Mouse (Mus musculus) stomach, postnatal 0 days (tissue): ENCODE measurements at regions not wholly inside any gene's neighbourhood (a gene's known extent, or its start where the extent isn't known, plus 50 kb on each side); places are given as distances from the start of the nearest gene placed in this dataset.

Experiments
- ATAC-seq: fragments of 200-750 bp; cut with Nextera tagmentation; 2 replicates; pipeline ENCODE4 v1.8.0; 2017; ENCODE audit not compliant: low FRiP score, low TSS enrichment
- DNase-seq: peaks from one replicate; pipeline ENCODE4 v3.0.0-alpha.2; 2016; ENCODE audit warnings: low spot score
- H3K27ac ChIP-seq: fragments of 300-500 bp; sonication (generic); replicated peaks from 2 replicates; pipeline ENCODE4 v1.5.1; 2014; ENCODE audit warnings: mild to moderate bottlenecking, control low read depth
- H3K27me3 ChIP-seq: fragments of 300-500 bp; sonication (generic); 2 replicates; pipeline ENCODE4 v1.6.1; 2014; ENCODE audit warnings: low read length; ENCODE audit not compliant: control insufficient read depth, insufficient read depth
- H3K36me3 ChIP-seq: fragments of 300-500 bp; sonication (generic); 2 replicates; pipeline ENCODE4 v1.6.1; 2014; ENCODE audit warnings: low read length, mixed read lengths; ENCODE audit not compliant: control insufficient read depth, insufficient read depth
- H3K4me1 ChIP-seq: fragments of 300-500 bp; sonication (generic); replicated peaks from 2 replicates; pipeline ENCODE4 v1.6.1; 2014; ENCODE audit warnings: antibody characterized with exemption; ENCODE audit not compliant: control insufficient read depth, insufficient read depth
- H3K4me2 ChIP-seq: fragments of 300-500 bp; sonication (generic); replicated peaks from 2 replicates; pipeline ENCODE4 v1.6.1; 2014; ENCODE audit warnings: low read depth, mild to moderate bottlenecking, control low read depth, moderate library complexity
- H3K4me3 ChIP-seq: fragments of 300-500 bp; sonication (generic); 2 replicates; pipeline ENCODE4 v1.5.1; 2014; ENCODE audit warnings: low read depth, low read length, control low read depth
- H3K9ac ChIP-seq: fragments of 300-500 bp; sonication (generic); 2 replicates; pipeline ENCODE4 v1.6.1; 2014; ENCODE audit warnings: mild to moderate bottlenecking, low read length, control low read depth, mixed read lengths
- H3K9me3 ChIP-seq: fragments of 300-500 bp; sonication (generic); 2 replicates; pipeline ENCODE4 v1.6.1; 2016; ENCODE audit warnings: low read length; ENCODE audit not compliant: control insufficient read depth
- CTCF ChIP-seq: IDR thresholded peaks from 2 replicates; pipeline ENCODE4 v1.5.1; 2016; ENCODE audit warnings: antibody characterized with exemption, low read depth, mild to moderate bottlenecking, moderate library complexity
- EP300 ChIP-seq: optimal IDR thresholded peaks from 2 replicates; pipeline ENCODE3; 2016; ENCODE audit warnings: antibody characterized with exemption
- WGBS: fragments of 180-500 bp; shearing (Covaris S2); extraction: QIAGEN DNeasy Blood & Tissue Kit; methylation state at CpG from one replicate; pipeline ENCODE4 v1.1.7; 2014; 5-methylcytosine and 5-hydroxymethylcytosine counted together

DNA sequence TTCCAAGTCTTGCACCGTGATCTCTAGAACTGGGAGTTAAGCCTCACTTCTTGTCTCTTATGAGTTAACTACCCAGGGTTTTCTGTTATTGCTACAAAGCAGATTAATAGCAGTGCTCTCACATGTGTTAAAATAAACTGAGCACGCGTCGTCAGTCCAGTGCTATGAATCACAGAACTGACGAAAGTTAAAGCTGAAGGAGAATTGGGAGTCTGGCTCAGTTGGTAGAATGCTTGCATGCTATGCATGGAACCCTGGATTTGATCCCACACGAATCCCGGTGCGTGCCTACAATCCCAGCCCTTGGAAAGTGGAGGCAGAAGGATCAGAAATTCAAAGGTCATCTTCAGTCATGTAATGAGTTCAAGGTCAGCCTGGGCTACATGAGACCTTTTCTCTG lies 121.6 kb upstream of the Plxna4 start:
- WGBS: 72% methylated on average over 8 of the region's 8 CpGs
- Histone ChIP-seq H3K9me3 (no peaks in the 10 kb centered on the region), H3K4me2 (no peak overlapping the region), H3K4me1 (no peaks in the 10 kb centered on the region), H3K27me3 (no peaks in the 10 kb centered on the region), H3K4me3 (no peak overlapping the region), H3K27ac (no peak overlapping the region), H3K9ac (no peak overlapping the region), H3K36me3 (no peaks in the 10 kb centered on the region)
- ATAC-seq: no peak
- no peak for DNase-seq
- TF ChIP-seq EP300: no peak
- TF ChIP-seq CTCF: no peak

DNA sequence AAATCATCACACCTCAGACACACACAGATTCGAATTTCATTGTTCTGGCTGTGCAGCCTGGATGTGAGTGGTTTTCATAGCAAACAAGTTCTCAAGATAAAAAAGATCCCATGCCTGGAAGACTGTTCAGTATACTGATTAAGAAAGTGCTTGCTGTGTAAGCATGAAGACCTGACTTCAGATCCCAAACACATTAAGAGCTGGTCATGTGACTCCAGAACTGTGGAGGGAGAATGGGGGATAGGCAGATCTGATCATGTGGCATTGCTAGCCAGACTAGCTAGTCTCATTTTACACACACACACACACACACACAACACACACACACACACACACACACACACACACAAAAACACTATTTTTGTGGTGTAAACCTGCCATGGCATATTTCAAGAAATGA lies 119.4 kb upstream of the Plxna4 start:
- no peak for ATAC-seq
- 54% methylated on average over 1 of the region's 1 CpGs for WGBS
- no peaks in the 10 kb centered on the region for H3K9me3 ChIP-seq

DNA sequence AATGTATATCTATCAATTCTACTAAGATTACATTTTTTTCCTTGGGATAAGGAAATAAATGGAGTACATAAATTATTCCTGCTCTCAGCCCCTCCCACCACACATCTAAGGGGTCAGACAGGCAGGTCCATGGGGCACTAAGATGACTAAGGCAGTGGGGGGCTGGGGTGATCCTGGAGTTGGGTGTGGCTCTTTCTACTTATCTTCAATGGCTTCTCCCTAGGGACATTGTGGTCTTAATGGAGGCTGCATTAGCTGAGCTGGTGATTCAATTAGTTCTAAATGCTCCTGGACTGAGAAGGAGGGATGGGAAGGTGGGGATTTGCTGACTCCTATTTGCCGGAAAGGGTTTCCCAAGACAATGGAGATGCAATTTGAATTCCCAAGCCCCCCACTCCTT lies 118.4 kb upstream of the Plxna4 start:
- Histone ChIP-seq H3K4me1 (no peaks in the 10 kb centered on the region), H3K9me3 (no peaks in the 10 kb centered on the region), H3K4me3 (no peak overlapping the region), H3K9ac (no peak overlapping the region), H3K27me3 (no peaks in the 10 kb centered on the region), H3K27ac (no peak overlapping the region), H3K4me2 (no peak overlapping the region), H3K36me3 (no peaks in the 10 kb centered on the region)
- 89% methylated on average over 1 of the region's 1 CpGs for WGBS
- TF ChIP-seq EP300 (no peak), CTCF (no peak)
- ATAC-seq (no peak), DNase-seq (no peak)

More for the DNA sequence above, 119.4 kb upstream of the Plxna4 start:
- no peak overlapping the region for H3K4me3 ChIP-seq
- DNase-seq: no peak
- no peaks in the 10 kb centered on the region for H3K36me3 ChIP-seq
- no peaks in the 10 kb centered on the region for H3K4me1 ChIP-seq
- TF ChIP-seq EP300 (no peak), CTCF (no peak)
- H3K27me3 ChIP-seq: no peaks in the 10 kb centered on the region
- no peak overlapping the region for H3K9ac ChIP-seq
- no peak overlapping the region for H3K27ac ChIP-seq
- H3K4me2 ChIP-seq: no peak overlapping the region

DNA sequence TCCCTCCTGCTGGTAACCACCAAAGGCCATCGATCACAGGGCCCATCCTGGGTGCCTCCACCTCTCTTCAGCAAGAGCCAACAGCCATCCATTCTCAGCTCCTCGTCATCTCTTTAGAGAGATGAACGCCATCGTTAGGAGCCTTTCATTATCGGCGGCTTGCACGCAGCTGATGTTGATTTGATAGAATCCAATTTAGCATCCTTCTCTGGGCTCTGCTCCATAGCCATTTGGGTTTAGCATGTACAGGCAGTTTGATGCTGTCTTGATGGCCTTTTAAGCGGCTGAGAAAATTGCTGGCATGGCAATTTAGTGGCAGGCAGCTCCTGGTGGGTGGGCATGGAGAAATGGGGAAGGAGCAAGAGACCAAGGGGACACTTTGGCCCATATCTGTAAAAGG lies 115.5 kb upstream of the Plxna4 start:
- H3K4me1 ChIP-seq: no peaks in the 10 kb centered on the region
- 92% methylated on average over 8 of the region's 8 CpGs for WGBS
- H3K27ac ChIP-seq: no peak overlapping the region
- H3K36me3 ChIP-seq: no peaks in the 10 kb centered on the region
- ATAC-seq: no peak
- no peaks in the 10 kb centered on the region for H3K9me3 ChIP-seq
- H3K27me3 ChIP-seq: no peaks in the 10 kb centered on the region
- no peak for DNase-seq
- H3K9ac ChIP-seq: no peak overlapping the region
- no peak overlapping the region for H3K4me2 ChIP-seq
- TF ChIP-seq EP300 (no peak), CTCF (no peak)
- H3K4me3 ChIP-seq: no peak overlapping the region

DNA sequence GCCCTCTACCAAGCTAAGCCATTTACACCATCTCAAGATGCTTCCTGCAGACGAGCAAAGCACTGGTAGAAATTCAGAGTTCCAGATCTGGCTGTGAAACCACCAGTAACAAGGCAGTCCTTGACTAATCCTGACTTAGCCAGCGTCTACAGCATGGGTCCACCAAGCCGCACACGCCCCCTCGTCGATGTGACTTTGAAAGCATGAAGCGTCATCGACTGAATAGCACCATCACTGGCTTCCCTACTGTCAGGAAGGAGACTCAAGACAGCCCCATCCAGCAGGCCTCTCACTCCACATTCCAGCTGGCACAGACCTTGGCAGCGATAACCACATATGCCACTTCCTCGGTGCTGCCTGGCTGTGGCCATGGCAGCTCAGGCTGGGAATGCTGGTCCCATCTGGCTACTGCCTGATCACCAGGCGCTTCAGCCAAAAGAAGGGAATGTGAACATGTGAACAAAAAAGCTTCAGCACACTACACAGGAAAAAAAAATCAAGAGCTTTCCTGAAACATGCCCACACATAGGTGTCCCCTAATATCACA lies 114.3 kb upstream of the Plxna4 start:
- no peak for ATAC-seq
- Histone ChIP-seq H3K4me2 (no peak overlapping the region), H3K9ac (no peak overlapping the region), H3K27me3 (no peaks in the 10 kb centered on the region), H3K4me1 (no peaks in the 10 kb centered on the region), H3K27ac (no peak overlapping the region), H3K4me3 (no peak overlapping the region), H3K36me3 (no peaks in the 10 kb centered on the region), H3K9me3 (no peaks in the 10 kb centered on the region)
- TF ChIP-seq EP300: no peak
- no peak for TF ChIP-seq CTCF
- no peak for DNase-seq
- WGBS: 88% methylated on average over 11 of the region's 11 CpGs

DNA sequence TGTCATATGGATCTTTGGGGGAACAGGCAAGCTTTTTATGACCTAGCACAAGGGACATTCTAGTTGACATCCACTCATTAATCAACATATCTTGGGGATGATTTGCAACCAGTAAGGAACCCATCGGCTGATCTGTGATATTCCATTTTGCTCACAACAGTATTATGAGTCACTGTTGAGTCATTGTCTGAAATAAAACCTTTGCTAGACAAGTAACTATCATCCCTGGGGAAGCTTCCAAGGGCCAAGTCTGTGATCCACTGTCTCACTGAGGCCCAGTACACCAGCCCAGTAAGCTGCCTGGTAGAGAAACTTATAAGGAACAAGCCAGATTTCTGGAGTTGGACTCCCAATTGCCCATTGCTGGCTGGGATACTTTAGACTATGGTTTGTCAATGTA lies 111.8 kb upstream of the Plxna4 start:
- H3K4me1 ChIP-seq: no peaks in the 10 kb centered on the region
- DNase-seq (no peak), ATAC-seq (no peak)
- H3K4me3 ChIP-seq: no peak overlapping the region
- H3K4me2 ChIP-seq: no peak overlapping the region
- no peak overlapping the region for H3K9ac ChIP-seq
- no peaks in the 10 kb centered on the region for H3K9me3 ChIP-seq
- WGBS: 83% methylated on average over 1 of the region's 1 CpGs
- H3K27me3 ChIP-seq: no peaks in the 10 kb centered on the region
- no peaks in the 10 kb centered on the region for H3K36me3 ChIP-seq
- H3K27ac ChIP-seq: no peak overlapping the region
- TF ChIP-seq EP300: no peak
- TF ChIP-seq CTCF: no peak
